Mouse (Mus musculus): ENCODE measurements around the gene Gm20388. TPM values are rescaled to one million over a fixed set of nuclear protein-coding genes. Genes with fewer than 3 reads are reported as not detected.
A peak's percentile ranks its signal among the peaks of the same experiment; 100 is the strongest.

Gene Gm20388
- polyA plus RNA-seq, 1 experiment from 2014 or later, result not detected

- Histone ChIP-seq H3K27me3 (ENCODE audit: control insufficient read depth, insufficient read depth, low read length) (peaks cover 100% of the 10 kb centered on the region), H3K4me3 (ENCODE audit: control insufficient read depth in 1 of 2, insufficient read depth in 1 of 2, low read depth in 1 of 2, low read length in 2 of 2) (peak within 1 kb of the TSS; percentile 56 to 63), H3K9ac (ENCODE audit: low read length) (peak within 1 kb of the TSS; percentile 62), H3K36me3 (ENCODE audit: control insufficient read depth, insufficient read depth, low read length) (no peaks in the 10 kb centered on the region), H3K4me1 (ENCODE audit: control insufficient read depth in 2 of 2, insufficient read depth in 2 of 2, low read length in 2 of 2) (peaks cover 0 to 13% of the 10 kb centered on the region in 2 experiments; a peak in 3 of 4 replicates), H3K27ac (replicated peaks in 1 of 2; ENCODE audit: control insufficient read depth in 1 of 2, insufficient read depth in 1 of 2, low read depth in 2 of 2, low read length in 2 of 2) (no peak within 1 kb of the TSS), H3K9me3 (ENCODE audit: control insufficient read depth, low read length) (no peaks in the 10 kb centered on the region), H3K4me2 (ENCODE audit: low read length) (peak within 1 kb of the TSS; percentile 98)
- WGBS, result under 1% methylated on average over 77 of the region's 83 CpGs
- no peak; the same call in 1 of the 2 replicates for ATAC-seq (ENCODE audit: insufficient number of reproducible peaks, insufficient read depth, low FRiP score, low read depth)
Measured at GRCm38 (mm10) chr8:121084210-121084951, 1173.7 kb downstream of the Gm20388 start, which contains the start of gene Foxf1. Foxf1 (plus strand) TSS chr8:121084386.

DNA sequence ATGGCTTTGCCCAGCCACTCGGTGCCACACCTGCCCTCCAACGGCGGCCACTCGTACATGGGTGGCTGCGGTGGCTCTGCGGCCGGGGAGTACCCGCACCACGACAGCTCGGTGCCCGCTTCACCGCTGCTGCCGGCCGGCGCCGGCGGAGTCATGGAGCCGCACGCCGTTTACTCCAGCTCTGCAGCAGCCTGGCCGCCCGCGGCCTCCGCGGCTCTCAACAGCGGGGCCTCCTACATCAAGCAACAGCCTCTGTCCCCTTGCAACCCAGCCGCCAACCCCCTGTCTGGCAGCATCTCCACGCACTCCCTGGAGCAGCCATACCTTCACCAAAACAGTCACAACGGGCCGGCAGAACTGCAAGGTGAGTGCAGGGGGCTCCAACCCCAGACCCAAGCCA is 1174.4 kb downstream of the Gm20388 start:
- Histone ChIP-seq H3K27ac (replicated peaks in 1 of 2; ENCODE audit: control insufficient read depth in 1 of 2, insufficient read depth in 1 of 2, low read depth in 2 of 2, low read length in 2 of 2) (no peak overlapping the region), H3K4me2 (ENCODE audit: low read length) (peak overlapping the region; percentile 98), H3K36me3 (ENCODE audit: control insufficient read depth, insufficient read depth, low read length) (no peaks in the 10 kb centered on the region), H3K4me3 (ENCODE audit: control insufficient read depth in 1 of 2, insufficient read depth in 1 of 2, low read depth in 1 of 2, low read length in 2 of 2) (peak overlapping the region; percentile 40 to 63; a peak in 3 of 4 replicates), H3K9me3 (ENCODE audit: control insufficient read depth, low read length) (no peaks in the 10 kb centered on the region), H3K4me1 (ENCODE audit: control insufficient read depth in 2 of 2, insufficient read depth in 2 of 2, low read length in 2 of 2) (peaks cover 0 to 13% of the 10 kb centered on the region in 2 experiments; a peak in 3 of 4 replicates), H3K9ac (ENCODE audit: low read length) (0 out of 2 replicates have a peak overlapping the region, but pooled peaks have one; percentile 62), H3K27me3 (ENCODE audit: control insufficient read depth, insufficient read depth, low read length) (peaks cover 100% of the 10 kb centered on the region)
- WGBS, result 7% methylated on average over 30 of the region's 30 CpGs
- ATAC-seq (ENCODE audit: insufficient number of reproducible peaks, insufficient read depth, low FRiP score, low read depth), result no peak

GRCm38 (mm10) chr8:121085561-121085960 is 1174.9 kb downstream of the Gm20388 start:
- H3K36me3 ChIP-seq (ENCODE audit: control insufficient read depth, insufficient read depth, low read length), result no peaks in the 10 kb centered on the region
- H3K4me1 ChIP-seq (ENCODE audit: control insufficient read depth in 2 of 2, insufficient read depth in 2 of 2, low read length in 2 of 2), result peaks cover 0 to 13% of the 10 kb centered on the region in 2 experiments; a peak in 3 of 4 replicates
- H3K4me2 ChIP-seq (ENCODE audit: low read length), result no peak overlapping the region
- H3K27me3 ChIP-seq (ENCODE audit: control insufficient read depth, insufficient read depth, low read length), result peaks cover 100% of the 10 kb centered on the region
- ATAC-seq (ENCODE audit: insufficient number of reproducible peaks, insufficient read depth, low FRiP score, low read depth), result no peak
- WGBS, result 92% methylated on average over 3 of the region's 3 CpGs
- no peaks in the 10 kb centered on the region for H3K9me3 ChIP-seq (ENCODE audit: control insufficient read depth, low read length)
- no peak overlapping the region for H3K9ac ChIP-seq (ENCODE audit: low read length)
- no peak overlapping the region for H3K27ac ChIP-seq (replicated peaks in 1 of 2; ENCODE audit: control insufficient read depth in 1 of 2, insufficient read depth in 1 of 2, low read depth in 2 of 2, low read length in 2 of 2)
- no peak overlapping the region for H3K4me3 ChIP-seq (ENCODE audit: control insufficient read depth in 1 of 2, insufficient read depth in 1 of 2, low read depth in 1 of 2, low read length in 2 of 2)

DNA sequence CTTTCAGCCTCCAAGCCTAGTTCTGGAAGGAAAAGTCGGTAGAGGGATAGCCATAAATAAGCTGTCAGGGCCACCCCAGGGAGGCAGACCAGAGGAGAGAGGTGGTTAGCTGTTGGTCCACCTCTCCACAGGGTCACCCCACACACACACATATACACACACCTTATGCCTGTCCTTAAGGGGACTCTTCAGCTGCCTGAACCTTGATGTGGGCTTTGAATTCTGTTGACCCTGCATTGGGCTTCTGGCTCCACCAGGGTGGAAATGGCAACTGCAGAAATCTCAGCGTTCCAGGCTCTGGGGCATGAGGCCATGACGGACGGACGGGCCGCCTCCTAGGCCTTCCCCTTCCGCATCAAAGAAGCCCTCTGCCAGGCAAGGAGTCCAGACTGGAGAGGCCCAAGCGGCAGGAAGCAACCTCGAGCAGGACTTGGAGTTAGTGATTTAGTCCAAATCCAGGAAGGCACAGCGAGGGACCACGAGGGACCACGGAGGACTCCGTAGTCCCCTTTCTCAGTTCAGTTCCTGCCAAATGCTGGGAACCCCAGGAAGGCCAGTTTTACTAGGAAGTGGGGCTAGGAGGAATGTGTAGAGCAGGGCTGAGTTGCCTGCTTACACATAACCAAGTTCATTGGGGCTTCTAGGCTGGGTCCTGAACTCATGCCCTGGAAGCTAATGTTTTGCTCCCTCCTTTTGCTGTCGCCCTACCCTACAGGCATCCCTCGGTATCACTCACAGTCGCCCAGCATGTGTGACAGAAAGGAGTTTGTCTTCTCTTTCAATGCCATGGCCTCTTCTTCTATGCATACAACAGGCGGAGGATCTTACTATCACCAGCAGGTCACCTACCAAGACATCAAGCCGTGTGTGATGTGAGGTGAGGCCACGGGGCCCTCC is 1175.6 kb downstream of the Gm20388 start:
- Histone ChIP-seq H3K4me1 (ENCODE audit: control insufficient read depth in 2 of 2, insufficient read depth in 2 of 2, low read length in 2 of 2) (peaks cover 0 to 13% of the 10 kb centered on the region in 2 experiments; a peak in 3 of 4 replicates), H3K4me3 (ENCODE audit: control insufficient read depth in 1 of 2, insufficient read depth in 1 of 2, low read depth in 1 of 2, low read length in 2 of 2) (no peak overlapping the region), H3K9me3 (ENCODE audit: control insufficient read depth, low read length) (no peaks in the 10 kb centered on the region), H3K36me3 (ENCODE audit: control insufficient read depth, insufficient read depth, low read length) (no peaks in the 10 kb centered on the region), H3K27ac (replicated peaks in 1 of 2; ENCODE audit: control insufficient read depth in 1 of 2, insufficient read depth in 1 of 2, low read depth in 2 of 2, low read length in 2 of 2) (no peak overlapping the region), H3K27me3 (ENCODE audit: control insufficient read depth, insufficient read depth, low read length) (peaks cover 100% of the 10 kb centered on the region), H3K4me2 (ENCODE audit: low read length) (no peak overlapping the region), H3K9ac (ENCODE audit: low read length) (no peak overlapping the region)
- WGBS, result 35% methylated on average over 19 of the region's 19 CpGs
- ATAC-seq (ENCODE audit: insufficient number of reproducible peaks, insufficient read depth, low FRiP score, low read depth), result no peak

DNA sequence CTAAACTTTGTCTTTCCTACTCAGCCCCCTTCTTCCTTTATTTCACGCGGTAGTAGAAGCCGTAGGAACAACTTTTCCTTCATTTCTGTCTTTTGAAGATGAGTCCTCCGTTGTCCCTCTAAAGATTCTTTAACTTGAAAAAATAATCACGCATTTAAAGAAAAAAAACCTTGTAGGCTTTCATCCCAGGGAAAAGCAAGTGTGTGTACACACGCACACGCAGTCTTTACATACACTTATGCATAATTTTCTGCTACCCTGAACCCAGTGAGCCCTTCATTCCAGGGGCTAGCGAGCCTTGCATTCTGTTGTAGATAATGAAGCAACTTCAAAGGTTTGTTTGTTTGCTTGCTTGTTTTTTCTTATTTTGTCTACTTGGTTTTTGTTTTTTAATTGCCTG is 1177.6 kb downstream of the Gm20388 start:
- Histone ChIP-seq H3K9ac (ENCODE audit: low read length) (no peak overlapping the region), H3K4me2 (ENCODE audit: low read length) (no peak overlapping the region), H3K4me1 (ENCODE audit: control insufficient read depth in 2 of 2, insufficient read depth in 2 of 2, low read length in 2 of 2) (peaks cover 0 to 11% of the 10 kb centered on the region in 2 experiments; a peak in 3 of 4 replicates), H3K4me3 (ENCODE audit: control insufficient read depth in 1 of 2, insufficient read depth in 1 of 2, low read depth in 1 of 2, low read length in 2 of 2) (no peak overlapping the region), H3K27me3 (ENCODE audit: control insufficient read depth, insufficient read depth, low read length) (peaks cover 97% of the 10 kb centered on the region), H3K9me3 (ENCODE audit: control insufficient read depth, low read length) (no peaks in the 10 kb centered on the region), H3K36me3 (ENCODE audit: control insufficient read depth, insufficient read depth, low read length) (no peaks in the 10 kb centered on the region), H3K27ac (replicated peaks in 1 of 2; ENCODE audit: control insufficient read depth in 1 of 2, insufficient read depth in 1 of 2, low read depth in 2 of 2, low read length in 2 of 2) (no peak overlapping the region)
- WGBS, result 10% methylated on average over 8 of the region's 8 CpGs
- no peak for ATAC-seq (ENCODE audit: insufficient number of reproducible peaks, insufficient read depth, low FRiP score, low read depth)

DNA sequence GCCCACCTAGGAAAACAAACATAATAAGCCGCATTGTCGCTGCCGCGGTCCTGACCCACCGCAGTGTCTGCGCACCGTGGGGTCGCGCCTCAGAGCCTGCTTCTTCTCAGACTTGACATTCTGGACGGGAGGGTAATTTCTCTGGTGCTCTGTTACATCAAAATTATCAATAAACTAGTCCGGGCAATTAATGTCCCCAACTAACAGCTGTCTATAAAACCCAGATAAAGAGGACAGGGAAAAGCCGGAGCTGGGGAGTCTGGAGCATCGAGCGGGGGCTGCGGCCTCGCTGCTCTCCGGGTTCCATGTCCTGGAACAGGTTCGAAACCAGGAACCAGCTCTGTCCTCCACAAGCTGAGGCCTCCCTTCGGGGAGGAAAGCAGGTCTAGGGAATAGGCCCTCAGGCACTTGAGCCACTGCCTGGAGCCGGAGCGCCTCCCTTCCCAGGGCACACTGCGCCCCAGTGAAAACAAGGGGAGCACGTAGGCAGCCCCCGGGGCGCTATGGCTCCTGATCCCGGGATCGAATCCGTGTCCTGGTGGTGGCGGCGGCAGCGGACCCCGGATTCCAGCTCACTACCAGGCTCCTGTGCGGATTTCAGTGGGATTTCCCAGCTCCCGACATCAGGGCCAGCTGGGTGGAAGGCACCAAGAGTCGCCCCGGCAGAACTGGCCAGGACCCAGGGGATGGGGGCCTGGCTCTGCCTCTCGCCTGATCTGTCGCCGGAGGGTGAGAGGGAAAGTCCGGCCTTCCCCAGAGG is 1178.4 kb downstream of the Gm20388 start:
- ATAC-seq (ENCODE audit: insufficient number of reproducible peaks, insufficient read depth, low FRiP score, low read depth), result no peak
- H3K4me3 ChIP-seq (ENCODE audit: control insufficient read depth in 1 of 2, insufficient read depth in 1 of 2, low read depth in 1 of 2, low read length in 2 of 2), result peak overlapping the region in 1 of 2 experiments; percentile 21; a peak in 2 of 4 replicates
- H3K9ac ChIP-seq (ENCODE audit: low read length), result no peak overlapping the region; the same call in 1 of the 2 replicates
- H3K36me3 ChIP-seq (ENCODE audit: control insufficient read depth, insufficient read depth, low read length), result no peaks in the 10 kb centered on the region
- H3K4me1 ChIP-seq (ENCODE audit: control insufficient read depth in 2 of 2, insufficient read depth in 2 of 2, low read length in 2 of 2), result peaks cover 0 to 11% of the 10 kb centered on the region in 2 experiments; a peak in 3 of 4 replicates
- no peak overlapping the region for H3K27ac ChIP-seq (replicated peaks in 1 of 2; ENCODE audit: control insufficient read depth in 1 of 2, insufficient read depth in 1 of 2, low read depth in 2 of 2, low read length in 2 of 2)
- 2% methylated on average over 37 of the region's 40 CpGs for WGBS
- H3K27me3 ChIP-seq (ENCODE audit: control insufficient read depth, insufficient read depth, low read length), result peaks cover 97% of the 10 kb centered on the region
- H3K9me3 ChIP-seq (ENCODE audit: control insufficient read depth, low read length), result no peaks in the 10 kb centered on the region
- H3K4me2 ChIP-seq (ENCODE audit: low read length), result no peak overlapping the region

Data from heart, embryonic 14.5 days (tissue).